Mouse (Mus musculus) layer of hippocampus, adult 11-12 months (tissue): ENCODE measurements around the gene Dhcr24.

Experiments used
- DNase-seq: peaks from one replicate; pipeline ENCODE4 v3.0.0; 2022; ENCODE audit warnings: low spot score

Gene Dhcr24

GRCm38 (mm10) chr4:106560846-106561781 lies at the start of gene Dhcr24:
TSS of gene Dhcr24 (plus strand) at chr4:106561038.
- DNase-seq, result peak; percentile 95

GRCm38 (mm10) chr4:106514606-106515005 lies 46.2 kb upstream of the Dhcr24 start:
- DNase-seq, result no peak

- no peak for DNase-seq
Measured at GRCm38 (mm10) chr4:106522547-106522946, 38.3 kb upstream of the Dhcr24 start.

GRCm38 (mm10) chr4:106524131-106524530 lies 36.7 kb upstream of the Dhcr24 start:
- no peak for DNase-seq

- no peak for DNase-seq
Measured at GRCm38 (mm10) chr4:106525001-106525400, 35.8 kb upstream of the Dhcr24 start.

GRCm38 (mm10) chr4:106527856-106528547 lies 32.8 kb upstream of the Dhcr24 start:
- DNase-seq, result peak; percentile 58

- DNase-seq, result peak; percentile 94
Measured at GRCm38 (mm10) chr4:106529375-106530112, 31.3 kb upstream of the Dhcr24 start.

GRCm38 (mm10) chr4:106530113-106530482 lies 30.7 kb upstream of the Dhcr24 start:
- no peak for DNase-seq

- no peak for DNase-seq
Measured at GRCm38 (mm10) chr4:106533421-106534080, 27.3 kb upstream of the Dhcr24 start.

- no peak for DNase-seq
Measured at GRCm38 (mm10) chr4:106534256-106534655, 26.6 kb upstream of the Dhcr24 start.

GRCm38 (mm10) chr4:106539756-106540155 lies 21.1 kb upstream of the Dhcr24 start:
- no peak for DNase-seq

GRCm38 (mm10) chr4:106541491-106541890 lies 19.3 kb upstream of the Dhcr24 start:
- no peak for DNase-seq

GRCm38 (mm10) chr4:106542211-106542610 lies 18.6 kb upstream of the Dhcr24 start:
- no peak for DNase-seq

GRCm38 (mm10) chr4:106545817-106546373 lies 14.9 kb upstream of the Dhcr24 start:
- no peak for DNase-seq

GRCm38 (mm10) chr4:106546896-106547295 lies 13.9 kb upstream of the Dhcr24 start:
- no peak for DNase-seq

- DNase-seq, result no peak
Measured at GRCm38 (mm10) chr4:106548113-106548512, 12.7 kb upstream of the Dhcr24 start.

GRCm38 (mm10) chr4:106550516-106551166 lies 10.2 kb upstream of the Dhcr24 start:
- DNase-seq, result no peak

- no peak for DNase-seq
Measured at GRCm38 (mm10) chr4:106557262-106557661, 3.6 kb upstream of the Dhcr24 start.

GRCm38 (mm10) chr4:106557978-106558377 lies 2.9 kb upstream of the Dhcr24 start:
- DNase-seq, result no peak

GRCm38 (mm10) chr4:106559343-106560212 lies 1.3 kb upstream of the Dhcr24 start:
- DNase-seq, result no peak
